Mouse (Mus musculus): ENCODE measurements at regions not wholly inside any gene's neighbourhood (a gene's known extent, or its start where the extent isn't known, plus 50 kb on each side); places are given as distances from the start of the nearest gene placed in this dataset.

GRCm38 (mm10) chr17:84895526-84895925 is 61.0 kb upstream of the Ppm1b start:
- no peak for TF ChIP-seq RCOR1 (IDR thresholded peaks at IDR 0.05; ENCODE audit: low read depth, low read length)
- no peak for TF ChIP-seq GABPA (IDR thresholded peaks at IDR 0.05; ENCODE audit: low read depth, low read length)
- no peak for TF ChIP-seq ZMIZ1 (IDR thresholded peaks at IDR 0.05; ENCODE audit: low read depth, low read length)
- no peak for TF ChIP-seq SIN3A (IDR thresholded peaks at IDR 0.05; ENCODE audit: low read length)
- TF ChIP-seq ELF1 (IDR thresholded peaks at IDR 0.05; ENCODE audit: low read depth, low read length), result no peak
- no peak for TF ChIP-seq USF1 (IDR thresholded peaks at IDR 0.05; ENCODE audit: low read depth, low read length)
- no peak for TF ChIP-seq KAT2A (conservative IDR thresholded peaks at IDR 0.05; ENCODE audit: low read depth, low read length)
- no peak for TF ChIP-seq TAL1 (IDR thresholded peaks at IDR 0.05; ENCODE audit: low read length)
- no peak for TF ChIP-seq MAFK (IDR thresholded peaks at IDR 0.05; ENCODE audit: borderline replicate concordance, low read depth, low read length)
- TF ChIP-seq MYC (IDR thresholded peaks at IDR 0.05; ENCODE audit: low read depth, low read length), result no peak
- H3K27ac ChIP-seq (ENCODE audit: control insufficient read depth, low read depth, low read length), result no peak overlapping the region
- no peak overlapping the region for H3K9ac ChIP-seq (ENCODE audit: control insufficient read depth, low read depth, low read length, poor library complexity, severe bottlenecking)
- no peaks in the 10 kb centered on the region; a peak in 1 of 4 replicates for H3K4me1 ChIP-seq (ENCODE audit: control insufficient read depth in 1 of 2, insufficient read depth in 2 of 2, low read length in 2 of 2)
- H3K4me3 ChIP-seq (ENCODE audit: control insufficient read depth in 1 of 2, insufficient read depth in 1 of 2, low read depth in 2 of 2, low read length in 2 of 2), result no peak overlapping the region
- no peak for DNase-seq (ENCODE audit: low read depth, low spot score)
- H3K79me2 ChIP-seq (ENCODE audit: control insufficient read depth, insufficient read depth, low read length, poor library complexity), result no peaks in the 10 kb centered on the region
- H3K9me3 ChIP-seq (replicated peaks; ENCODE audit: insufficient read depth, low read length), result no peaks in the 10 kb centered on the region
- H3K27me3 ChIP-seq (ENCODE audit: control insufficient read depth in 1 of 2, insufficient read depth in 2 of 2, low read length in 2 of 2), result no peaks in the 10 kb centered on the region
- peaks cover 0 to 4% of the 10 kb centered on the region in 2 experiments; a peak in 1 of 4 replicates for H3K36me3 ChIP-seq (ENCODE audit: control insufficient read depth in 1 of 2, insufficient read depth in 2 of 2, low read length in 2 of 2)

GRCm38 (mm10) chr17:84896572-84896971 is 60.0 kb upstream of the Ppm1b start:
- H3K36me3 ChIP-seq (ENCODE audit: control insufficient read depth in 1 of 2, insufficient read depth in 2 of 2, low read length in 2 of 2), result peaks cover 0 to 4% of the 10 kb centered on the region in 2 experiments; a peak in 1 of 4 replicates
- no peak for DNase-seq (ENCODE audit: low read depth, low spot score)
- H3K27ac ChIP-seq (ENCODE audit: control insufficient read depth, low read depth, low read length), result no peak overlapping the region
- H3K79me2 ChIP-seq (ENCODE audit: control insufficient read depth, insufficient read depth, low read length, poor library complexity), result no peaks in the 10 kb centered on the region
- H3K27me3 ChIP-seq (ENCODE audit: control insufficient read depth in 1 of 2, insufficient read depth in 2 of 2, low read length in 2 of 2), result no peaks in the 10 kb centered on the region; a peak in 1 of 4 replicates
- H3K4me3 ChIP-seq (ENCODE audit: control insufficient read depth in 1 of 2, insufficient read depth in 1 of 2, low read depth in 2 of 2, low read length in 2 of 2), result no peak overlapping the region
- no peaks in the 10 kb centered on the region; a peak in 1 of 4 replicates for H3K4me1 ChIP-seq (ENCODE audit: control insufficient read depth in 1 of 2, insufficient read depth in 2 of 2, low read length in 2 of 2)
- TF ChIP-seq SIN3A (IDR thresholded peaks at IDR 0.05; ENCODE audit: low read length), result no peak
- no peak for TF ChIP-seq CHD1 (IDR thresholded peaks at IDR 0.05; ENCODE audit: low read depth, low read length)
- TF ChIP-seq NELFE (IDR thresholded peaks at IDR 0.05; ENCODE audit: low read depth, low read length), result no peak
- no peak for TF ChIP-seq USF1 (IDR thresholded peaks at IDR 0.05; ENCODE audit: low read depth, low read length)
- no peak for TF ChIP-seq TCF12 (IDR thresholded peaks at IDR 0.05; ENCODE audit: low read depth, low read length)
- TF ChIP-seq MXI1 (IDR thresholded peaks at IDR 0.05; ENCODE audit: low read depth, low read length), result no peak
- no peak for TF ChIP-seq MYB (IDR thresholded peaks at IDR 0.05; ENCODE audit: low read depth, low read length)
- TF ChIP-seq ZKSCAN1 (IDR thresholded peaks at IDR 0.05; ENCODE audit: low read depth, low read length), result no peak
- no peak for TF ChIP-seq KAT2A (conservative IDR thresholded peaks at IDR 0.05; ENCODE audit: low read depth, low read length)
- TF ChIP-seq CTCF (IDR thresholded peaks at IDR 0.05 in 2 of 3, conservative IDR thresholded peaks at IDR 0.05 in 1 of 3; ENCODE audit: control insufficient read depth in 1 of 3, insufficient read depth in 1 of 3, low read depth in 2 of 3, low read length in 3 of 3, poor library complexity in 1 of 3, severe bottlenecking in 1 of 3), result no peak
- no peak for TF ChIP-seq POLR2AphosphoS2 (IDR thresholded peaks at IDR 0.05; ENCODE audit: low read length)
- no peak for TF ChIP-seq GABPA (IDR thresholded peaks at IDR 0.05; ENCODE audit: low read depth, low read length)
- no peak for TF ChIP-seq RAD21 (IDR thresholded peaks at IDR 0.05; ENCODE audit: low read depth, low read length)
- no peak for TF ChIP-seq ZMIZ1 (IDR thresholded peaks at IDR 0.05; ENCODE audit: low read depth, low read length)
- no peak for TF ChIP-seq MAX (IDR thresholded peaks at IDR 0.05; ENCODE audit: low read length)
- TF ChIP-seq RCOR1 (IDR thresholded peaks at IDR 0.05; ENCODE audit: low read depth, low read length), result no peak
- no peak for TF ChIP-seq ETS1 (IDR thresholded peaks at IDR 0.05; ENCODE audit: low read depth, low read length)
- no peak for TF ChIP-seq NRF1 (IDR thresholded peaks at IDR 0.05; ENCODE audit: insufficient read depth, low read depth, low read length, poor library complexity, severe bottlenecking)
- TF ChIP-seq TBP (IDR thresholded peaks at IDR 0.05; ENCODE audit: low read depth, low read length), result no peak
- no peak for TF ChIP-seq USF2 (IDR thresholded peaks at IDR 0.05; ENCODE audit: borderline replicate concordance in 1 of 2, insufficient read depth in 1 of 2, low read depth in 1 of 2, low read length in 2 of 2)
- H3K9me3 ChIP-seq (replicated peaks; ENCODE audit: insufficient read depth, low read length), result no peaks in the 10 kb centered on the region
- H3K9ac ChIP-seq (ENCODE audit: control insufficient read depth, low read depth, low read length, poor library complexity, severe bottlenecking), result no peak overlapping the region

Measured in MEL (cell line).